ENCODE assay signal across 19 mouse cellular contexts in genomic region chr2:28787067-28787619, GRCm38 (mm10). TPM values are rescaled to one million over a fixed set of nuclear protein-coding genes. Genes with fewer than 3 reads are reported as not detected.
DNase-seq lines count a peak whose midpoint lies in the region; ATAC-seq and TF ChIP-seq lines count a peak whose summit lies in the region.
"Had no signal": no experiment of that assay in that cellular context is flagged by ENCODE, and none has a peak within 500 bp of the region (broad histone marks: within the 10 kb centered on the region; RNA-seq: fewer than 3 reads in every experiment).

No protein-coding gene starts in this region.

- H3K27me3 ChIP-seq in kidney, embryonic 16.5 days (ENCODE audit: insufficient read depth, low read length) = no peaks in the 10 kb centered on the region
- no peaks in the 10 kb centered on the region for H3K27me3 ChIP-seq in stomach, embryonic 15.5 days (replicated peaks)
- H3K27me3 ChIP-seq in stomach, postnatal 0 days (ENCODE audit: control insufficient read depth, insufficient read depth, low read length) = no peaks in the 10 kb centered on the region
- H3K27me3 ChIP-seq in hindbrain, embryonic 15.5 days = 0 out of 2 replicates have a peak, but pooled peaks cover 6% of the 10 kb centered on the region

- TF ChIP-seq EP300 in stomach, postnatal 0 days (optimal IDR thresholded peaks at IDR 0.05) = no peak

- no peaks in the 10 kb centered on the region for H3K36me3 ChIP-seq in kidney, embryonic 16.5 days (ENCODE audit: insufficient read depth, low read length)
- H3K36me3 ChIP-seq in stomach, embryonic 15.5 days = no peaks in the 10 kb centered on the region
- no peaks in the 10 kb centered on the region for H3K36me3 ChIP-seq in stomach, postnatal 0 days (ENCODE audit: control insufficient read depth, insufficient read depth, low read length)
- H3K36me3 ChIP-seq in hindbrain, embryonic 15.5 days = no peaks in the 10 kb centered on the region
- H3K36me3 ChIP-seq: G1E had no signal

- 65% methylated on average over 6 of the region's 6 CpGs for WGBS in kidney, embryonic 16.5 days
- 80% methylated on average over 6 of the region's 6 CpGs for WGBS in stomach, embryonic 15.5 days
- WGBS in stomach, postnatal 0 days = 73% methylated on average over 6 of the region's 6 CpGs
- WGBS in hindbrain, embryonic 15.5 days = 40% methylated on average over 6 of the region's 6 CpGs

- no peaks in the 10 kb centered on the region for H3K4me1 ChIP-seq in kidney, embryonic 16.5 days (ENCODE audit: insufficient read depth, low read length)
- no peaks in the 10 kb centered on the region for H3K4me1 ChIP-seq in stomach, embryonic 15.5 days
- H3K4me1 ChIP-seq in stomach, postnatal 0 days (replicated peaks; ENCODE audit: control insufficient read depth, insufficient read depth) = no peaks in the 10 kb centered on the region
- peaks cover 15% of the 10 kb centered on the region for H3K4me1 ChIP-seq in hindbrain, embryonic 15.5 days (replicated peaks)

- DNase-seq in kidney, postnatal 14 days = no peak
- DNase-seq in stomach, postnatal 0 days (ENCODE audit: low spot score) = no peak
- DNase-seq in layer of hippocampus, postnatal 10 days (ENCODE audit: low spot score in 2 of 2) = no peak
- no peak for DNase-seq in adrenal gland, postnatal 36 days
- DNase-seq: adrenal gland, adult 8-10 months; cerebellum, adult 11-12 months; cerebellum, postnatal 36 days; gastrocnemius, adult 2 months; kidney, adult 2 months; lung, postnatal 14 days; spleen, adult 18-20 months; thymus, postnatal 14 days had no signal

- no peak overlapping the region for H3K27ac ChIP-seq in kidney, embryonic 16.5 days (ENCODE audit: low read length)
- H3K27ac ChIP-seq in stomach, embryonic 15.5 days = no peak overlapping the region
- no peak overlapping the region for H3K27ac ChIP-seq in stomach, postnatal 0 days (replicated peaks)
- H3K27ac ChIP-seq in hindbrain, embryonic 15.5 days (replicated peaks) = 0 out of 2 replicates have a peak overlapping the region, but pooled peaks have one; percentile 14
- H3K27ac ChIP-seq: gastrocnemius, adult 2 months; layer of hippocampus, adult 2 months; left cerebral cortex, adult 2 months had no signal

- TF ChIP-seq CTCF in stomach, postnatal 0 days (IDR thresholded peaks at IDR 0.05; ENCODE audit: low read depth) = no peak

- H3K9me3 ChIP-seq in kidney, embryonic 16.5 days (ENCODE audit: low read length) = no peaks in the 10 kb centered on the region; the same call in 1 of the 2 replicates
- no peaks in the 10 kb centered on the region for H3K9me3 ChIP-seq in stomach, embryonic 15.5 days
- no peaks in the 10 kb centered on the region for H3K9me3 ChIP-seq in stomach, postnatal 0 days (ENCODE audit: control insufficient read depth, low read length)
- no peaks in the 10 kb centered on the region for H3K9me3 ChIP-seq in hindbrain, embryonic 15.5 days
- H3K9me3 ChIP-seq: G1E had no signal

- no peak overlapping the region for H3K4me2 ChIP-seq in kidney, embryonic 16.5 days (replicated peaks; ENCODE audit: low read depth, low read length)
- no peak overlapping the region for H3K4me2 ChIP-seq in stomach, embryonic 15.5 days
- no peak overlapping the region for H3K4me2 ChIP-seq in stomach, postnatal 0 days (replicated peaks; ENCODE audit: low read depth)
- no peak overlapping the region for H3K4me2 ChIP-seq in hindbrain, embryonic 15.5 days

- ATAC-seq in kidney, embryonic 16.5 days (ENCODE audit: low FRiP score, low TSS enrichment) = peak; percentile 39; the same call in 1 of the 2 replicates
- peak; percentile 14; the same call in 1 of the 2 replicates for ATAC-seq in stomach, embryonic 15.5 days (ENCODE audit: insufficient read depth, low FRiP score, low read depth)
- ATAC-seq in stomach, postnatal 0 days (ENCODE audit: low FRiP score, low TSS enrichment) = no peak
- peak; percentile 55 for ATAC-seq in hindbrain, embryonic 15.5 days (ENCODE audit: low FRiP score, low read depth)
- ATAC-seq: forebrain, embryonic 16.5 days had no signal

- no peak overlapping the region for H3K9ac ChIP-seq in kidney, embryonic 16.5 days (replicated peaks; ENCODE audit: low read length)
- no peak overlapping the region for H3K9ac ChIP-seq in stomach, embryonic 15.5 days
- no peak overlapping the region for H3K9ac ChIP-seq in stomach, postnatal 0 days (ENCODE audit: low read length)
- H3K9ac ChIP-seq in hindbrain, embryonic 15.5 days = no peak overlapping the region

- H3K4me3 ChIP-seq in kidney, embryonic 16.5 days (ENCODE audit: low read length) = no peak overlapping the region
- H3K4me3 ChIP-seq in stomach, embryonic 15.5 days (replicated peaks) = no peak overlapping the region
- no peak overlapping the region for H3K4me3 ChIP-seq in stomach, postnatal 0 days (ENCODE audit: low read depth, low read length)
- H3K4me3 ChIP-seq in hindbrain, embryonic 15.5 days = no peak overlapping the region
- H3K4me3 ChIP-seq: gastrocnemius, adult 2 months; layer of hippocampus, adult 2 months; left cerebral cortex, adult 2 months had no signal

RNA-seq across cellular contexts. Expression of gene Gtf3c4, which starts 53.0 kb away (rescaled TPM):
- polyA plus RNA-seq in kidney, embryonic 16.5 days (2015; fragmentation: Nextera tagmentation; extraction: Ambion mirVana) = 16.0 and 16.7 TPM in 2 replicates
- 12.0 and 12.5 TPM in 2 replicates for polyA plus RNA-seq in stomach, embryonic 15.5 days (2015; fragmentation: Nextera tagmentation; extraction: Ambion mirVana)
- polyA plus RNA-seq in stomach, postnatal 0 days (2015; fragmentation: Nextera tagmentation; extraction: Ambion mirVana) = 3.3 and 3.9 TPM in 2 replicates
- 19.9 and 20.4 TPM in 2 replicates for polyA plus RNA-seq in hindbrain, embryonic 15.5 days (2015; fragmentation: Nextera tagmentation; extraction: Ambion mirVana)
- total RNA-seq in layer of hippocampus, postnatal 10 days (2021) = 10 to 100 TPM; 40.3 to 46.9 TPM
- 10 to 100 TPM; 34.6 to 38.0 TPM for total RNA-seq in adrenal gland, postnatal 36 days (2021)

RNA-seq across cellular contexts. Expression of gene Ddx31, which starts 53.1 kb away (rescaled TPM):
- polyA plus RNA-seq in kidney, embryonic 16.5 days (2015; fragmentation: Nextera tagmentation; extraction: Ambion mirVana) = 14.1 and 14.3 TPM in 2 replicates
- polyA plus RNA-seq in stomach, embryonic 15.5 days (2015; fragmentation: Nextera tagmentation; extraction: Ambion mirVana) = 12.6 and 13.2 TPM in 2 replicates
- polyA plus RNA-seq in stomach, postnatal 0 days (2015; fragmentation: Nextera tagmentation; extraction: Ambion mirVana) = 5.1 and 5.8 TPM in 2 replicates
- 12.4 and 17.3 TPM in 2 replicates for polyA plus RNA-seq in hindbrain, embryonic 15.5 days (2015; fragmentation: Nextera tagmentation; extraction: Ambion mirVana)
- 1 to 10 TPM; 9.1 TPM for total RNA-seq in layer of hippocampus, postnatal 10 days (2021)
- total RNA-seq in adrenal gland, postnatal 36 days (2021) = 10 to 100 TPM in 1 of 2 experiments, 1 to 10 TPM in 1; 8.7 to 15.5 TPM
